Mouse (Mus musculus) gastrocnemius, adult 18-20 months (tissue): ENCODE results near the gene Zfp579. TPM values are rescaled to one million over a fixed set of nuclear protein-coding genes. Genes with fewer than 3 reads are reported as not detected.
"Not testable (repeated sequence)": the region's sequence is repeated elsewhere in the genome, so short reads cannot be mapped to it uniquely, and the experiment has no call there.

Source experiments
- DNase-seq: peaks from one replicate; pipeline ENCODE4 v3.0.0; 2021; ENCODE audit warnings: low spot score
- total RNA-seq, 2 experiments: library from RNA; stranded (reverse); gene quantifications; 2 replicates each; pipeline ENCODE4 v1.2.3; 2021

Gene Zfp579
- total RNA-seq, 2 experiments from 2014 or later = 8.7 to 13.9 TPM

DNA sequence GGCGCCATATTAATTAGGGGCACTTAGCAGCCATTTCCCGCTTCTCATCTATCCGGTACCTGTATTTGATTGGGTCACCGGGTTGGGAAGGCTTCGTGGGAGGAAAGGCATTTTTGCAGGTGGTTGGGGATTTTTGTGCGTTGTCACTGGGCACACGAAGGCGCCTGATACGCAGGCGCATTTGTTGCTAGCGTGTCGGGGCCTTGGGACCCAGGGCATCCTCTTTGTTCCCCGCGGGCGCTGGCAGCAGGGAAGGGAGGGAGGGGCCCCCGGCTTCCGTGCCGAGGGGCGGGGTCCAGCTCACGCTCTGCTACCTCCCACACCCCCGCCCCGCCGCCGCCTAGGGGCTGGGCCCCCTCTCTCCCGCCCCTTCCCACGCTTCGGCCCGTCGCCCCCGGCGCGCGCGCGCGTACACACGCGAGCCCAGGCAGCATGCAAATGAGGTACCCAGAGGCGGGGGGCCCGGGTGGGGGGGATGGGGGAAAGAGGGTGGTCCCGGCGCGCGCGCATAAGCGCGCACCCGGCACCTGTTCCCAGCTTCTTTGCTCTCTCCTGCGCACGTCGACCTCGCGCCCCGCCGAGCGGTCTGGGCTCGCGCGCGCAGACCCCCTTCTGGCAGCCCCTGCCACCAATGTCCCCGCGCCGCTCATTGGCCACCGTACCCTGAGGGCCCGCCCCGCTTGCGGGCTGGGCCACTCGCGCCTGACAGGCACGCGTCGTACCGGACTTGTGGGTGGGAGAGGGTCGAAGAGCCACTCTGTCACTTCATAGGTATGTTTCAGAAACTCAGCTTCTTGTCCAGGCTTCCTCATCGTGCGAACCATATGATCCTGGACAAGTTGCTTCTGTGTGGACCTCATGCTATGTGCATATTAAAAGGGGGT lies 19.4 kb upstream of the Zfp579 start, which contains the start of gene Gm44973:
Gene Gm44973, plus strand, starts transcription at position 379 of the 884 bp plus-strand sequence.
- DNase-seq = peak; percentile 89

DNA sequence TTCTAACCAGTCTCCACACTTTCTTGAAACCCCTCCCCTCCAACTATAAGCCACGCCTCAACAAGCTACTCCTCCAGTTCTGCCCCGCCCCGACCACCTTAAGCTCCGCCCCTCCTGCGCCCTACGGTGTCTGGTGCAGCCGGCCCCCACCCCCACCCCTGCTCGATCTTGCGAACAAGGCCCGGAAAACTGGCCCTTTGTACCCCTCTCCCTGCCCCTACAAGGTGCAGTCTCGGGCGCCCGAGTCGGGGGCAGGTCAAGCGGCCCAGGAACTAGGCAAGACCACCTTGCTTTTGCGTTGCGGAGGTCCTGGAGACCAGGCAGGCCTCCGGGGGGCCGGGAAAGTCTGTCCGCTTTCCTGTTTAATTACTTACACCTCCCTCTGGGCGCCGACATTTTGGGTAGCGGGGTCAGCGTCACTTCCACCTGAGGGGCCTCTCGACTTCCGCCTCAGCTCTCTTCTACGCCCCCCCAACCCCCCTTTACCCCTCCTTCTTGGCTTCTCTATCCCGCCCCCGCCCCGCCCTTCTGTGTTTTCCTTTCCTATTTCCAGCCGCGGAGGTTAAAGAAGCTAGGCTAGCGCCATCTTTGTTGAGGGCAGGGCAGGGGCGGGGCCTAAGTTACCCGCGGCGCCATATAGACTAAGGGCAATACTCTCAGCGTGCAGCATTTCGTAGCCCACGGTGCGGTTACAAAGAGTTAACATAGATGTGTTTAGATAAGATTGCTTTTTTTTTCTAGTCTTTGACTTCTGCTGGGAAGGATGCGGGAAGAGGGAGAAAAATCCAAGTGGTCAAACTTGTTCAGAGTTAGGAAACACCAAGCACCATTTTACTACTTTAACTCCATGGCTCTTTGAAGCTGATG lies 18.5 kb upstream of the Zfp579 start, which contains the start of the genes Zfp524 and Fiz1:
Gene Zfp524, plus strand, starts transcription at position 165 of the 867 bp plus-strand sequence.
Gene Fiz1, minus strand, starts transcription at position 447 of the 867 bp plus-strand sequence.
- peak; percentile 97 for DNase-seq

DNA sequence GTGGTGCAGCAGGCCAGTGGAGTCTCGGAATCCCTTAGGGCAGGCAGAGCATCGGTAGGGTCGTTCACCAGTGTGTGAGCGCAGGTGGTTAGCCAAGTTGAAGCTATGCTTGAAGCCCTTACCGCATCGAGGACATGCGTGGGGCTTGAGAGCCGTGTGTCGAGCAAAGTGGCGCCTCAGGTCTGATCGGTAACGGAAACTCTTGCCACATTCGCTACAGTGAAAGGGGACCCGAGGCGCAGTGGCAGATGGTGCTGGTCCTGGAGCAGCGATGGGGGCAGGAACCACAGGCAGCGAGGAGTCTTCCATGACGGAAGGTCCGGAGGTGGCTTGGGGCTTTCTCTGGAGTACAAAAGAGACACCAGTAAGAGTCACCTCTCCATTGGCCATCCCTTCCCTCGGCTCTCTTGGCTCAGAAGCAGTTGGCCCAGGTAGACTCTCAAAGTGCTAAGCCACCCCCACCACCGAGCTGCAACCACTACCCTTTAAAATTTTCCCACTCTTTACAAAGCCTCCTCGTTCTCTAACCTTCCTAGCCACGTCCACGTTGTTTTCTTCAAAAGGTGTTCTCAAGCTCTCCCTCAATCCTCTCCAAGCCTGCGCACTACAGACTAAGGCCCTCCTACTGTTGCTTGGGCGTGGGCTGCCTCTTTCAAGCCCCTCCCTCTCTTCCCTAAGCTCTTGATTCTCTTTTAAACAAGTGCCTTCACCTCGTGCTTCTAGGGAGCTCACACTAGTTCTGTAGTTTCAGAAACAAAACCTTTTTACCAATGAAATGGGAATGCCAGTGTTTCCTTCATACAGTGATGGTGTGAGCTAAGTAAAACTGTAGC lies 16.9 kb upstream of the Zfp579 start:
- no peak for DNase-seq

DNA sequence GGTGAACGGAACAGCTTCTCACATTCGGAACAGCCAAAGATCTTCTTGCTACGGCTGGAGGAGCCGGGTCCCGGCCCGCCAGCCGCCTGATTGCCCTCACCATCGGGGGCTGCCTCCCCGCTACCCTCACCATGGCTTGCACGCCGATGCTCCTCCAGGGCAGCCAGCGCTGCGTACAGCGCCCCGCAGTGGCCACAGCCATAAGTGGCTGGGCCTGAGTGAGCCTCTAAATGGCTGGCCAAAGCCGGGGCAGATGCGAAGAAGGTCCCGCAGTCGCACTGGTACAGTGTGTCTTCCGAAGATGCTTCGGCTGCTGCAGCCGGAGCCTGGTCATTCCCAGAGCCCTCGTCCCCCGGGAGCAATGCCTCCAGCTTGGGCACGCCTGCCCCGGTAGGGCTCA lies 12.3 kb upstream of the Zfp579 start:
- no peak for DNase-seq

DNA sequence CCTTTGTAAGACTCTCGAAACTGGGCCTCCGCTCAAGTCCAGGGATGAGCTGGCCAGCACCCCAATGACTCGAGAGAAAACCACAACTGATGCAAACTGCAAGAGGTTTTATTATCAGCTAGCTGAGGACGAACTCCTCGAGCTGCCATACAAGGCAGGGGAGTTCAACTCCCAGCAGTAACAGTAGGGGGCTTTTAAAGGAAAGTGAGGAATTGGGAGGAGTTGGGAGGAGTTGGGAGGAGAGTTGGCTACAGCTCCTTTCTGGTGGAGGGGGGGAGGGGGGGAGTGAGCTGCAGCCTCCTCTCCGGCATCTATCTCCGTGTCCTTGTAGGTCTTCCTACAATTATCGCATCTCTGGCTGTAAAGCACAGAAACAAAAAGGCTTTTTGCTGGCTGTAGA lies 6.9 kb upstream of the Zfp579 start:
- DNase-seq = not testable (repeated sequence)

DNA sequence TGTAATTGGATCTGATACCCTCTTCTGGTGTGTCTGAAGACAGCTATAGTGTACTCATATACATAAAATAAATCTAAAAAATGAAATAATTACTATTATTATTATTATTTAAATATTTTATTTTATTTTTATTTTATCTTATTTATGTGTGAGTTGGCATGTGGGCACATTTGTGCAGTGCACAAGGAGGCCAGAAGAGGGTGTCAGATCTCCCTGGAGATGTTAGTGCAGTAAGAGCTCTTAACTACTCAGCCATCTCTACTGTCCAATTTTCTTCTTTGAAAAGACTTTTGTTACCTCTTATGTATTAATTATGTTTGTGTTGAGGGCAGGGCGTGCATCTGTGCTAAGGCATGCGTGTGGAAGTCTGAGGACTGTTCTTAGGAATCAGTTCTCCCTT lies 3.9 kb upstream of the Zfp579 start:
- no peak for DNase-seq

DNA sequence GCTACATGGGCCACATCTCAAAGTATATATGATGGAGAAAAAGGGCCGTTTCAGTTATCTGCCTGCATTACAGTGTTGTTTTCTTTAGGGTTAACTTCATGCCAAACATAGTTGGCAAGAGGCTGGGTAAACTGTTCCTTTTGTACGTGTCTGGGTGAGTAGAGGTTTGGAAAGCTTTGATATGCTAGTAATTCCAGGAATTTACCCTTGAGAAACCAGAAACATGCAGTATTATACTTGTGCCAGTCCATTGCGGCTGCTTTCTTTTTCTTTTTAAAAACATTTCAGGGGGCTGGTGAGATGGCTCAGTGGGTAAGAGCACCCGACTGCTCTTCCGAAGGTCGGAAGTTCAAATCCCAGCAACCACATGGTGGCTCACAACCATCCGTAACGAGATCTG lies 976 bp upstream of the Zfp579 start:
- DNase-seq = no peak

DNA sequence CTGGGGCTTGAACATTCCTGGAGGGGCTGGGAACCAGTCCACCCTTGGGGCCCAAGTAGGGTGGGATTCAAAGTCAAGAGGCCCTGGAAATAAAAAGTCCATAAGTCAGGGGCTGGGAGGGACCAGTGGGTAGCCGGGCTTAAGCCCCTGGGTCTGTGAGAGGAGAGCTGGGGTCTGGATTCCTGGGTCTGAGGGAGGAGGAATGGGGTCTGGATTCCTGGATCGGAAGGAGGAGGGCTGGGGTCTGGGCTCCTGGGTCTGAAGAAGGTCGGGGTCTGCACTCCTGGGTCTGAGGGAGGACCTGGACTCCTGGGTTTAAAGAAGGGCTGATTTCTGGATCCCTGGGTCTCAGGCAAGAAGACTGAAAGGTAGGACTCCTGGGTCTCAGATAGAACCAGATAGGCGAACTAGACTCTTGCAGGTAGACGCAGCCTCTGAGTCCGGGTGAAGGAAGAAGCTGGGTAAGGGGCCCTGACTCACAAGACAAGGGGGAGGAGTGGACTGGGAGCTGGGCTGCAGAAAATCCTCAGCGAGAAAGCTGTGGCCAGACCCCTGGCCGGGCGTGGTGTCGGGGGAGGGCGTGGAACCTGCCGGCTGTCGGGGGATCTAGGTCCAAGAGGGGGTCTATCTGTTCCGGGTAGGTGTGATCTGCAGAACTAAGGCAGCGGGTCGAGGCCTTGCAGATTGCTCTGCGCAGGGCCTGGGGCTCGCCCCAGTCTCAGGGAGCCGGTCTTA lies 523 bp downstream of the Zfp579 start:
- DNase-seq = no peak

DNA sequence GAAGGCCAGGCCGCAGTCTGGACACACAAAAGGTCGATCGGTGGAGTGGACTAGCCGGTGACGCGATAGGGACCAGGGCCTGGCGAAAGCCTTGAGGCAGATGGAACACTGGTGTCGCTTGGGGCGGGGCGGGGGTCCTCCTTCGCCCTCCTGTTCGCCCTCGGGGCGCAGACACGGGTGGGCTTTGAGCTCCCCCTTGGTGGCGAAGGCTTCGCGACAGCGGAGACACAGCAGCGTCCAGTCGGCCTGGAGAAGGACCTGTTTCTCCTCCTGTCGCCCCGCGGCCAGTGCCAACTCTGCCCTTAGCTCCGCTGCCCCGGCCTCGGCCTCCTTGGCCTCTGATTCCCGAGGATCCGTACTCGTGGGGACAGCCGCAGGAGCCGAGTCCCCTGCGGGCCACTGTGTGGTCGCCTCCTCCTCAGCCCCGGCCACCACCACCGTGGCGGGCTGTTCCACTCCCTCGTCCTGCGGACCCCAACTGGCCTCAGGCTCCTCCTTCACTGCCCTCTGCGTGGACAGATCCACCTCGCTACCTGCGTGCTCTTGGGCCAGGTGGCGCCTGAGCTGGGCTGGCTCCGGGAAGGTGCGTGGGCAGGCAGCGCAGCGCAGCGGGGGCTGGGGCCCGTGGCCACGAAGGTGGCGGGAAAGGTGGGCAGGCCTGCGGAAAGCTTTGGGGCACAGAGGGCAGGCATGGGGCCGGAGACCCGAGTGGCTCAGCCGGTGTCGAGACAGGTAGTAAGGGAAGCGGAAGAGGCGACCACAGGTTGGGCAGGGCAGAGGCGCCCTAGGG lies 1.8 kb downstream of the Zfp579 start:
- no peak for DNase-seq

DNA sequence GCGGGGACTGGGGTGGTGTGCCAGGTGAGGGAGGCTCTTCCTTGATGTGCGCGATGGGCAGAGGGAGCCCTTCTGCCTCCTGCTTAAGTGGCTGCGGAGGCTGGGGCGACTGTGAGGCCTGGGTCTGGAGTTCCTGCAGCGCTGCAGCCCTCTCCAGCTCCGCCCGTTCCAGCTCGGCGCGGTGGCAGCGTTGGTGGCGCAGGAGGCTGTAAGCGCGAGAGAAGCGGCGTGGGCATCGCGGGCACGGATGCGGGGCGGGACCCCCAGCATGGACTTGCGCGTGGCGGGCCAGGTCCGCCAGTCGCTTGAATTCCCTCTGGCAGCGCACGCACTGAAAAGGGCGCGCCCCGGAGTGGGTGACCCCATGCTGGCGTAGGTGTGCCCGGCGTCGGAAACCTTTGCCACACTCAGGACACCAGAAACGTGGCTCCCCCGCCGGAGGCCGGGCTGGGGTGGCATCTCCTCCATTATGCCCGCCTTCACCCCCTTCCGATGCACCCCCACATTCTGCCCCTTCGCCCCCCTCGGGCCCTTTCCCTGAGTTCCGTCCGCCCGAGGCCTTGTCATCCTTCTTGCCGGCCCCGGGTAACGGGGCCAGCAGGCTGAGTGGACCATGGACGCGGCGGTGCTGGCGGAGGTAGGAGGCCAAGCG lies 2.5 kb downstream of the Zfp579 start:
- no peak for DNase-seq

DNA sequence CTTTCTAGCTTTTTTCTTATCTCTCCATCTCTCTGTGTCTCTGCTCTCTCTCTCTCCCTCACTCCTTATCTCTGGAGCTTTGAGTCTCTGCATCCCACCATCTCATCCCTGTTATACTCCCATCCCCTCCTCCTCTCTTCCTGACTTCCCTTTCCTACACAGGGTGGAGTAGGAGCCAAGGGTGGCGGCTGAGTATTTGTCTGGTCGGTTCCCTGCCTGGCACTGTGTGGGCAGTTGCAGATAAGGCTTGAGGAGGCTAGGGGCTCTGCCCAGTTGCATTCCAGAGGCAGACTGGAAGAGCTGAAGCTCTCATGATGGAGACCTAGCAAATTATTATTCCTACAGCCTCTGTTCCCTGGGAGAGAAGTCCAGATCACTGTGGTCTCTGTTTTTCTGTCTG lies 7.7 kb downstream of the Zfp579 start:
- no peak for DNase-seq

DNA sequence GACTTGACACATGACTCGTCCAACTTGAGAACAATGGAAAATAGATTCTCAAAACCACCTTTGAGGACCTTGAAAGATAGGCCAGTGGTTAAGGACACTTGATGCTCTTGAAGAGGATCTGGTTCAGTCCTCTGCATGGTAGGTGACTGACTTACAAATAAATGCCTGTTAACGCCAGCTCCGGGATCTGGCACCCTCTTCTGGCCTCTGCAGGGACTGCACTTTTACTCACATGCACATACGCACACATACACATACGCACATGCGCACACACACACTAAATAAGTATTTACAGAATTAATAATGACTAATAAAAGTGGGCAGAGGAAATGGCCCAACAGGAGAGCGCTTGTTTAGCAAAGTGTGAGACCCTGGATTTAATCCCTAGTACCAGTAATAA lies 19.1 kb downstream of the Zfp579 start:
- DNase-seq = no peak

DNA sequence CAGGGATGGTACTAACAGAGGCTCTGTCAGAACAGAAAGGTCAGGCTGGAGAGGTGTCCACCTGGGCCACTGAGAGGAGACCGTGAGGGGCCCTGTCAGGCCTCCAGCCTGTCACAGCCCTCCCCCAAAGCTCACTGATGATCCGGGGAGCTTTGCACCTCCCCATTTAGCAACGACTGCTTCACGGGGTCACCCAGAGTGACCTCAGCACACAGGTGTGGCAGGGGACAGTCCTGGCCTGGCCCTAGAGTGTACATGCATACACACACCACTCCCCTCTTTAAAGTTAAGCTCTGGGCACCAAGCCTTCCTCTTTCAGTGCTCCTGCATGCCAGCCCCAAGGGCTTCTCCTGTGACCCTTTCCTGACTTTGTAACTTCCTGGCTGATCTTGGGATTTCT lies 20.5 kb downstream of the Zfp579 start:
- no peak for DNase-seq

DNA sequence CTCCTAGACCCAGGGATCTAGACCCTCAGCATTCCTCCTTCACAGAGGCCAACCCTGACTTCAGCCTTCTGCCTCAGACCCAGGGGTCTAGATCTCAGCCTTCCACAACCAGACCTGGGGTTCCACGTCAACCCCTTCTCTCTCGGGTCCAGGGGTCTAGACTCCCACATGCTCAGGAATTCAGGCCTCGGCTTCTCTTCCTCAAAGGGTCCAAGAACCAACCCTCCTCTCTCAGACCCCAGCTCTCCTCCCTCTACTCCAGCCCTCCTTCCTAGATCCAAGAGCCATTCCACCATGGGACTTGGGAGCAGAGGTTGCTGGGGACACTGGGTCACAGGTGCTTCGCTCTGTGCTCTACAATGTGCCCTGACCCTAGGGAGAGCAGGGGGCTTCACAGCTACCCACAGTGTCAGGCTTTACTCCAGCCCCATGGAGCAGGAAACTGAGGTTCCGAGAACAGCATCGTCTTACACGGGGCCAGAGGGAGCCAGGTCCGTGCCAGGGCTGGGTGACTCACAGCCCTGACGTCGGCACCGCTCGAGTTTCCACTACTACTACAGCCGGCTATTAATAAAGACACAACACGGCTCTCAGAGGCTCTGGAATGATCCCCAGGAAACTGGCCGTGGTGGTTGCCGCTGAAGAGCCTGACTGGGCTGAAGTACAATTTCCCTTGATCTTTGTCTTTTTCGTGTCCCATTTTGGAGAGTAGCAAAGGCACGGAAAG lies 23.5 kb downstream of the Zfp579 start:
- DNase-seq = peak; percentile 87

DNA sequence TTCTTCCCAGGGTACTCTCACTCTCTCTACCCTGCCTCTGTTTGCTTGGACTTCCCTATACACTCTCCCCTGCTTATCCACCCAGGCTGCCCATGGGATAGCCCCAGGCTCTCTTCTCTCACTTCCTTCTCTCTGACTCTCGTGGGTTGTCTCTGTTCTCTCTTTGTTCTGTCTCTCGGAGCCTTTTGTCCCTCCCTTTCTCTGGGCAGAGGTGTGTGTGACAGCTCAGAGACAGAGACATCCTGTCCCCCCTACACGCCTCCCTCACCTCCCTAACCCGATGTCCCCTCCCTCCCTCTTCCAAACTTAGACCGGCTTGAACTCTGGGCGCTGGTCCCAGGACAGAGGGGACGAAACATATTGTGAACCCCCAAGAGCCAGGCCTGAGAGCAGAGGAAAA lies 24.2 kb downstream of the Zfp579 start:
- DNase-seq = no peak

DNA sequence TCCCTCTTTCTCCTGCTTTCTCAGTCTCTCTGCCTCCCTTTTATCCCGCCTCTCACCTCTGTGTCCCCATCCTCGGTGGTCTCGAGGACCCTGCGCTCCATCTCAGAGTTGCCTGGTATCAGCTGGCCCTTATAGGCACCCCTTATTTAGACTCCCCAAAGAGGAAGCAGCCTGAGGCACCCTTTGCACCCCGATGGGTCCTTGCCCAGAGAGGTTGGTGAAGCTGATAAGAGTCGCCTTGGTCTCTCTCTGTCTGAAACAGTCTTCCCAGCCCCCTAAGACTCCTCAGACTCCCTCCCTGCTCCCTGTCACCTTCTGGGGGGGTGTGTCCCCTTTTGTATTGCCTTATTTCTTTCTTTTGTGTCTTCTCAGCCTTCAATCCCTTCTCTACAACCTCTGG lies 24.9 kb downstream of the Zfp579 start, which contains the start of gene Sbk3:
Gene Sbk3, minus strand, starts transcription at position 101 of the 400 bp plus-strand sequence.
- no peak for DNase-seq

DNA sequence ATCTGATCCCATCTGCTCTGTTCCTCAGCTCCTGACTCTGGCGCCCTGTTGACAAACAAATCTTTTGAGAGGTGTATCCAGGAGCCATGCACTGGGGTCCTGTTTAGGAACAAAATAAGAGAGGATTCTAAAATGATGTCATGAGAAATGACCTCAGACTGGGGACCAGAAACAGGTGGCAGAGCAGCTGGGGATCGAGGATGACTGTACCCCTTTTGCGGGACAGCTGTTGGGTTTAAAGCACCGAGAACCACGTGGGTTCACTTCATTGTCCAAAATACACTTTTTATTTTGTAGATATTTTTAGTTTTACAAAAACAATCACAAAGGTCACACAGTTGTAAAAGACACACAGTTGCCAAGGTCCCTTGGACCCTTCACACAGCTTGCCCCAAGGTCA lies 31.0 kb downstream of the Zfp579 start:
- no peak for DNase-seq

DNA sequence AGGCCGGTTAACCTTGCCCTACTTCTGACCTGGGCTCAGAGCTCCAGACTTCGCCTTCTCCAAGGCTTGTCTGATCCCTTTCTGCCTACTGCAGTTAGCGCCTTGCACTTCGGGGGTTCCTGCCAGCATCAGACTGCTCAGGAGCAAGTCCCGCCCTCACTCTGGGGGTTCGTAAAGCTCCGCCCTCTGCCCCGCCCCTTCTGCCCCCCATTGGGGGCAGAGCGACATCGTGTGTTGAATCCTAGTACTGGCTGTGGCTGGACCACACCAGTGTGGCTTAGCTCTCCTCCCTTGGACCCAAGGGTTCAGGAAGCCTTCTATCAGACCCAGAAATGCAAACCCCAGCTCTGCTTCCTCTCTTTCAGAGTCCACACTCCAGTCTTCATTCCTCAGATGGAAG lies 31.7 kb downstream of the Zfp579 start, which contains the start of gene Sbk2:
Gene Sbk2, minus strand, starts transcription at position 135 of the 400 bp plus-strand sequence.
- peak; percentile 93 for DNase-seq
